Mouse (Mus musculus) lung, adult 2 months (tissue): ENCODE measurements around the gene Zbtb17.

ENCODE experiments used
- CTCF ChIP-seq: fragments of 200-500 bp; IDR thresholded peaks from 2 replicates; pipeline ENCODE4 v1.5.1; 2011; ENCODE audit warnings: mild to moderate bottlenecking, low read length, control low read depth; ENCODE audit not compliant: insufficient read depth
- POLR2A ChIP-seq: fragments of 200-500 bp; IDR thresholded peaks from 2 replicates; pipeline ENCODE4 v1.6.1; 2011; ENCODE audit warnings: low read depth, mild to moderate bottlenecking, control low read depth, low read length, borderline replicate concordance; ENCODE audit errors: extremely low read depth

DNA sequence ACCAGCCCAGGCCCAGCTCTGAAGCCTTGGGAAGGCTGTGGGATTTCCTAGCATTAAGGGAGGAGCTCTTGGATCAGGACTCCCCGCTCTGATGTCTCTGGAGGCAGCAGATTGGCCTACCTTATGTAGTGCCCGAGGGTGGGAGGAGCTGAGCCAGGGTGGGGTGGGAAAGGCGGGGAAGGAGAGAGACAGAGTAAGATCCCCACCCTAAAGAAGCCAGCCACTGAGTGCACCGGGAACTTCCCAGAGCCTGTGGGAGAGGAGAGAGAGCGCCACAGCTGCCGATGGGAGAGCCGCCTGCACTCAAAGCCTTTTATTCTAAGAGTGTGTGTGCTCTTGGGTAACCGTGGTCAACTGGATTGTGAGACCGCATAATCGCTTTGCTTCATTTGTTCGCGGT, 16.6 kb downstream of the Zbtb17 start:
- no peak for TF ChIP-seq CTCF
- TF ChIP-seq POLR2A: no peak
